Mouse (Mus musculus) hindbrain, embryonic 11.5 days (tissue): Measurements from ENCODE around the gene Cbx7. TPM values are rescaled to one million over a fixed set of nuclear protein-coding genes. Genes with fewer than 3 reads are reported as not detected.

ENCODE experiments used
- ATAC-seq: fragments of 200-750 bp; cut with Nextera tagmentation; 2 replicates; pipeline ENCODE4 v1.8.0; 2017; ENCODE audit warnings: mild to moderate bottlenecking, moderate TSS enrichment, moderate library complexity; ENCODE audit not compliant: low FRiP score
- DNase-seq: peaks from one replicate; pipeline ENCODE4 v3.0.0-alpha.2; 2015; ENCODE audit warnings: low spot score
- H3K27ac ChIP-seq: fragments of 300-500 bp; sonication (generic); 2 replicates; pipeline ENCODE4 v1.5.1; 2014; ENCODE audit warnings: mild to moderate bottlenecking, low read depth, low read length
- H3K27me3 ChIP-seq: fragments of 300-500 bp; sonication (generic); 2 replicates; pipeline ENCODE4 v1.6.1; 2014; ENCODE audit warnings: mild to moderate bottlenecking, low read length, moderate library complexity, mixed read lengths; ENCODE audit not compliant: control insufficient read depth, insufficient read depth
- H3K36me3 ChIP-seq: fragments of 300-500 bp; sonication (generic); 2 replicates; pipeline ENCODE4 v1.6.1; 2014; ENCODE audit warnings: mild to moderate bottlenecking, low read length, moderate library complexity, mixed read lengths; ENCODE audit not compliant: control insufficient read depth, insufficient read depth
- H3K4me1 ChIP-seq: fragments of 300-500 bp; sonication (generic); replicated peaks from 2 replicates; pipeline ENCODE4 v1.6.1; 2014; ENCODE audit warnings: low read length, mixed read lengths; ENCODE audit not compliant: control insufficient read depth, insufficient read depth
- H3K4me2 ChIP-seq: fragments of 300-500 bp; sonication (generic); replicated peaks from 2 replicates; pipeline ENCODE4 v1.6.1; 2014; ENCODE audit warnings: mild to moderate bottlenecking, low read depth, low read length
- H3K4me3 ChIP-seq: fragments of 300-500 bp; sonication (generic); 2 replicates; pipeline ENCODE4 v1.5.1; 2014; ENCODE audit warnings: low read depth, low read length
- H3K9ac ChIP-seq: fragments of 300-500 bp; sonication (generic); 2 replicates; pipeline ENCODE4 v1.6.1; 2014; ENCODE audit warnings: low read depth, low read length
- H3K9me3 ChIP-seq: fragments of 300-500 bp; sonication (generic); 2 replicates; pipeline ENCODE4 v1.6.1; 2016; ENCODE audit warnings: low read length; ENCODE audit not compliant: control insufficient read depth
- WGBS: fragments of 180-500 bp; shearing (Covaris S2); extraction: QIAGEN DNeasy Blood & Tissue Kit; methylation state at CpG from one replicate; pipeline ENCODE4 v1.1.7; 2014; 5-methylcytosine and 5-hydroxymethylcytosine counted together
- polyA plus RNA-seq: library from polyadenylated mRNA; unstranded; fragments of >200 nt; fragmentation: Nextera tagmentation; extraction: Ambion mirVana; gene quantifications from 2 replicates; pipeline ENCODE4 v1.2.1, GENCODE M21; 2014

Cbx7 gene
- 1.7 and 2.2 TPM in 2 replicates for polyA plus RNA-seq

DNA sequence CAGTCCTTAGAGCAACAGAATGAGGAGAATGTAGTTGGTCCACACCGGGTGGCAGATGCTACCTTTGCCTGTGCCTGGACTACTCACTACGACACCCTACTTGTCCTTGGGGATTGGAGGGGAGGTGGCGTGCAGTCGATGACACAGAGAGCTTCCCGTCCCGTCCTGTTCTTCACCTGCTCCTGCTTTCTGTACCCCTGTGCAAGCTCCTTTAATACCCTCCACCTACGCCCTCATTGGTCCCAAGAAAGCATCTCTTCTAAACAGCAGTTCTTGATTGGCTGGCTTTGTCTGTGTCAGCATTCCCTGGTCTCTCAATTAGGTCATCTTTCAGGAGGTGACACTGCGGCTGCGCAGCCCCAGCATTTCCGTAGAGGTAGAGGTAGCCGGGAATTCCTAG lies at the start of gene Cbx7:
Gene Cbx7, minus strand, starts transcription at position 180 of the 400 bp plus-strand sequence.
- ATAC-seq: no peak
- Histone ChIP-seq H3K9ac (no peak within 1 kb of the TSS), H3K9me3 (no peaks in the 10 kb centered on the region), H3K4me2 (no peak within 1 kb of the TSS), H3K27ac (no peak within 1 kb of the TSS), H3K4me1 (no peaks in the 10 kb centered on the region), H3K36me3 (no peaks in the 10 kb centered on the region), H3K4me3 (no peak within 1 kb of the TSS), H3K27me3 (no peaks in the 10 kb centered on the region)
- DNase-seq: no peak
- WGBS: 90% methylated on average over 11 of the region's 11 CpGs

DNA sequence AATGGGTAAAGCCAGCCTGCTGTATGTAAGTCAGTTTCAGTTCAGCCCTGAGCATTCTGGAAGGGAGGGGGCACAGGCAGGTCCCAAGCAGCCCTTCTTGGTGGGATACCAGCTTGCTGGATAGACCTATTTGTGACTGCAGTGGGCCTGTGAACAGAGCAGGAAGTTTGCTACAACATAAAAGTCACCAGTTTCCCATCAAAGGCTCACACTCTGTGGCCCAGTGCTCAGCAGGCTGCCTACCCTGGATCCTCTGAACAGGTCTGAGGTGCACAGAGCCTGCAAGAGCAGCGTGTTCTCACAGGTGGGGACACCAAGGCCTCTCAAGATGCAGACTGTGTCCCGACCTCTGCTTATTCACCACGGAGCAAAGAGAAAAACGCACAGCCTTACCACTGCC lies 49.6 kb upstream of the Cbx7 start:
- Histone ChIP-seq H3K9me3 (no peaks in the 10 kb centered on the region), H3K9ac (no peak overlapping the region), H3K4me2 (no peak overlapping the region), H3K27ac (no peak overlapping the region), H3K27me3 (peaks cover 12% of the 10 kb centered on the region), H3K4me3 (no peak overlapping the region), H3K4me1 (0 out of 2 replicates have a peak, but pooled peaks cover 3% of the 10 kb centered on the region), H3K36me3 (no peaks in the 10 kb centered on the region)
- DNase-seq (no peak), ATAC-seq (no peak)
- WGBS: 62% methylated on average over 4 of the region's 4 CpGs

DNA sequence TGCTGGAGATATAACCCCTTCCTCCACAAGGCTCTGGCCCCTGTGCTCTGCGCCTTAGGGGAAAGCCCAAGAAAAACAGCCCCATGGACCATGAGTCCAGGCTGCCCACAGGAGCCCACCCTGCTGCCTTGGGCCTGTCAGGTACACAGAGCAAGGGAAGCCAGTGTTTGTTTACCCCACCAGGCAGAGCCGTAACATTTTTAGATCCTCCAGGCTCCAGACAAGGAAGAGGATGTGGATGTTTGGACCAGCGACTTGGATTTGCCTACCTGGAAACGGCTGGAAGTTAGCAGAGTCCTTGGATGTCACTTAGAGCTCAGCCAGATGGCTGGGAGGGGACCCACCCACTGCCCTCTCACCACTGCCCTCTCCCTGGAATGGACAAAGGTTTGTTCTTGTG lies 48.7 kb upstream of the Cbx7 start:
- Histone ChIP-seq H3K4me1 (peaks cover 5% of the 10 kb centered on the region; the same call in 1 of the 2 replicates), H3K27me3 (peaks cover 21% of the 10 kb centered on the region), H3K9ac (no peak overlapping the region), H3K27ac (no peak overlapping the region), H3K9me3 (no peaks in the 10 kb centered on the region), H3K36me3 (no peaks in the 10 kb centered on the region), H3K4me2 (no peak overlapping the region), H3K4me3 (no peak overlapping the region)
- 67% methylated on average over 4 of the region's 4 CpGs for WGBS
- no peak for ATAC-seq
- DNase-seq: no peak

DNA sequence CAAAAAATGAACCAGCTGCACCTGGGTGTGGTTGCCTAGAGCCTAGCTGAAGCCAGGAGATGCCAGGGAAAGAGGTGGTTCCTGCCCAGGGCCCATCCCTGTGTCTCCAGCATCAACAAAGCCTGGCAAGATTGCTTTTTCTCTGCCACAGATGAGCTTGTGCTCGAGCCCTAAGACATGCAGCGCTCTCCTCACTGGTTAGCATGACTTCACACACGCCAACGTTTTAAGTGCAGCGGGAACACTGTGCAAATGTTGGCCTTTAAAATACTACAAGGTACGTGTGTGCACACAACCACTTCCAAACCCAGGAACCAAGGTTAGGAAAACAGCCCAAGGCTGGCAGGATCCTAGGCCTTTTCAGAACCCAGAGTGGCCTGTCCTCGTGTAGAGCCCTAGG lies 48.3 kb upstream of the Cbx7 start:
- no peak for ATAC-seq
- Histone ChIP-seq H3K27me3 (peaks cover 25% of the 10 kb centered on the region), H3K4me3 (no peak overlapping the region), H3K27ac (no peak overlapping the region), H3K9ac (no peak overlapping the region), H3K4me2 (no peak overlapping the region), H3K9me3 (no peaks in the 10 kb centered on the region), H3K4me1 (peaks cover 5% of the 10 kb centered on the region; the same call in 1 of the 2 replicates), H3K36me3 (no peaks in the 10 kb centered on the region)
- WGBS: 83% methylated on average over 7 of the region's 7 CpGs
- no peak for DNase-seq

DNA sequence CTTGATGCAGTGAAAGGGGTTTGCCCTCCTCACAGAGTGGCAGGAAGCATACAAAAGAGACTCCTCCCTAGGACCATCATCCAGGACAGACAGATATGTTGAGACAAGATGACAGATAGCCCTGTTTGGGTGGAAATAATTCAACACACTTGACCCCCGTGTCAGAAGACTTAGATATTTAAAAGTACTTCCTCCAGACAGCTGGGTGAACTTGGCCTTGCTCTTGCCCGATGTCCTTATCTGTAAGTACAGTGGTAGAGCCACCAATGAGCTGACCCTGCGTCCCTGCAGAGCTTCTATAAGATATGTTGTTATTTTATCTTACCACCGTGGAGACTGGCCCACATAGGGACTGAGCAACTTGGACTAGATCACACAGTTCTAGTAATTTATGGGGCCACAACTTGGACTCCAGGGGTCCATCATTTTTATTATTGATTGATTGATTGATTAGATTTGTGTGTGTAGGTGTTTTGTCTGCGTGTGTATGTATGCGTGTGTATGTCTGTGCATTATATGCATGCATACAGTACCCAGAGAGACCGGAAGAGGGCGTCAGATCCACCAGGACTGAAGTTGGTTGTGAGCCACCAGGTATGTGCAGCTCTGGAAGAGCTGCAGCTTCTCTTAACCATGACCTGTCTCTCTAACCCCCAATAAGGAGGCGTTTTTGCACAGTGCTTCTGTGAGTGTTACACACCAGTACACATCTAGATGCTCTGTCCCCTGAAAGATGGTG lies 45.8 kb upstream of the Cbx7 start:
- no peak for ATAC-seq
- H3K9ac ChIP-seq: no peak overlapping the region
- 89% methylated on average over 9 of the region's 9 CpGs for WGBS
- H3K4me2 ChIP-seq: no peak overlapping the region
- no peak for DNase-seq
- H3K27ac ChIP-seq: no peak overlapping the region
- H3K27me3 ChIP-seq: peaks cover 48% of the 10 kb centered on the region
- H3K36me3 ChIP-seq: no peaks in the 10 kb centered on the region
- H3K4me1 ChIP-seq: peaks cover 20% of the 10 kb centered on the region
- H3K4me3 ChIP-seq: no peak overlapping the region
- H3K9me3 ChIP-seq: no peaks in the 10 kb centered on the region

DNA sequence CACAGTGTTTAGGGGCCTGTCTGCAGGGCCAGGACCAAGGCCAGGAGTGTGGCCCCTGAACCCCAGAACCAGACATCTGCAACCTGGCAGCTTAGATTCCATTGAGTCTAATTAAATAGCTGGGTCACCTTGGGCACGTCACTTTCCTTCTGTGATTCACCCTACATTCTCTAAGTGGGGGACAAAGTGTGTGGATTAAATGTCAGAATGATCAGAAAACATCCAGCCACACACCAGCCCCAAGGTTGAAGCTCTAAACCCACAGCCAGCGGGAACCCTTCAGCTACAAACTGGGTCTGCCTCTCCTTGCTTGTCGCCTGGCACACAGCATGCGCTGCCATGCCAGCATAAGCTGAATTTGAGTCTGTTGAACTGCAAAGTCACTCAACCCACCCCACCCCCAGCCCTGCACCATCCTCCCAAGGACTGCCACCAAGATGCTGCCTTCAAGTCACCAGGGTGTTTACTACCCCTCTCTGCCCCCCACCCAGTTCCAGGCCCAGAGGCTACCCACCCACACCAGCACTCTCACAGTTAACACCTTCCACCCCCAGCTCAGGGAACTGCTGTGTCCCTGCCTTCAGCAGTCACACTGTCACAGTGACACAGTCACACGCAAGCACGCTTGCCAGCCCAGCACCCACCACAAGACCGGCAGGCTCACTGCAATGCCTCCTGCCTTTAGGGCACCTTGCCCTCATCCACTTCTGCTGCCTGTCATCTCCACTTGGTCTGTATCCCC lies 44.5 kb upstream of the Cbx7 start:
- Histone ChIP-seq H3K27me3 (peaks cover 57% of the 10 kb centered on the region), H3K9ac (no peak overlapping the region), H3K27ac (no peak overlapping the region), H3K4me3 (no peak overlapping the region), H3K9me3 (no peaks in the 10 kb centered on the region), H3K4me1 (peaks cover 20% of the 10 kb centered on the region), H3K36me3 (no peaks in the 10 kb centered on the region), H3K4me2 (no peak overlapping the region)
- DNase-seq (no peak), ATAC-seq (no peak)
- WGBS: 60% methylated on average over 7 of the region's 7 CpGs

DNA sequence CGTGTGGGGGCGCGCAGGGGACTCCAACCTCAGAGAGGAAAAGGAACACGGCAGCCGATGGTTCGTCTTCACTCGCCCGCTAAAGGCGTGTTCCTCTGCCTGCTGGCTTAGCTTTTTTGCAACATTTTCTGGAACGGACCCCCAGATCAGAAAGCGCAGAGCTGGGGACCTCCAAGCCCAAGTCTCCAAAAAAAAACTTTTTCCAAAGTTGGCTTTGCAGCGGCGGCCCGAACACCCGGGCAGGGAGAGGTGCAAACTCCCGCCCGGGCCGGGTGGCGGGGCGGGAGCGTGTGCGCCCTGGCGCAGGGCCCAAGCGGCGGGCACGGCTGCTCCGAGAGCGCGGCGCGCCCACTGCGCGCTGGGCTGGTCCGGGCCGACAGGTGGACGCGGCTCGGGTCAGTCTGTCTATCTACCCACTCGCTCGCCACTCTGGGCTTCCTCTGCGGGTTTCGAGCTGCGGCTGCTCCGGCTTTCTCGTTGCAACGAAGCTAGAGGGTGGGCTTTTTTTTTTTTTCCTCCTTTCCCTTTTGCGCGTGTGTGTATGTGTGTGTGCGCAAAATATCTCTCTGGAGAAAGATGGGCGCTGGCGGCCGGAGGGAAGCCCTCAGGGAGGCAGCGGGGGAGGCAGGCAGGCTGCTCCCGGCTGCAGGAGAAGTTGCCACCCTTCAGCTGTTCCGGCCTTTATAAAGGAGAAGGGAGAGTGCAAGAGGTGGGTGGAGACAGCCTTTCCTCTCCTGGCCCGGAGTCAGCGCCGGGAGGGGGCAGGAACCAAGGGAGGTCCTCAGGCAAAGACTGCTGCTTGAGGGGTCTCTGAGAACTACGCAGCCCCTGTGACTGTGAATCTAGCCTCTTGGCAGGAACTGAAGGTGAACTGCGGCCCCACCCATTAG lies 43.6 kb upstream of the Cbx7 start, which contains the start of gene Pdgfb:
Gene Pdgfb, minus strand, starts transcription at position 657 of the 890 bp plus-strand sequence.
- peak within 1 kb of the TSS; percentile 52 for H3K4me2 ChIP-seq
- DNase-seq: peak; percentile 53
- WGBS: under 1% methylated on average over 58 of the region's 60 CpGs
- H3K36me3 ChIP-seq: no peaks in the 10 kb centered on the region
- H3K4me1 ChIP-seq: peaks cover 18% of the 10 kb centered on the region
- H3K27me3 ChIP-seq: peaks cover 61% of the 10 kb centered on the region
- H3K9ac ChIP-seq: peak within 1 kb of the TSS; percentile 33; the same call in 1 of the 2 replicates
- H3K27ac ChIP-seq: no peak within 1 kb of the TSS
- H3K4me3 ChIP-seq: peak within 1 kb of the TSS; percentile 52
- no peaks in the 10 kb centered on the region for H3K9me3 ChIP-seq
- no peak for ATAC-seq

DNA sequence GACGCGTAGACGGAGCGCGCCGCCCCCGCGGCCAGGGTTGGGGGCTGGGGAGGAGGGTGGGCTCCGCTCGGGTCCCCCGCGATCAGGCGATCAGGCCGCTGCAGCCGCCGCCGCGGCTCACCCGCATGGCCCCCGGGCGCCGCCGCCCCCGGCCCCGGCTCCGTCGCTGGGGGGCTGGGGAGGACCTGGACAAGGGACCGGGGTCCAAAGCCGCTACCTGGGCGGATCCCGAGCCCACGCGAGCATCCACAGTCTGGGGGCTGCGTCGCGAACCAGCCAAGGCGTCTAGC lies 43.1 kb upstream of the Cbx7 start:
- Histone ChIP-seq H3K9ac (peak overlapping the region; percentile 33; the same call in 1 of the 2 replicates), H3K4me3 (peak overlapping the region; percentile 52), H3K27me3 (peaks cover 61% of the 10 kb centered on the region), H3K36me3 (no peaks in the 10 kb centered on the region), H3K4me2 (peak overlapping the region; percentile 52), H3K9me3 (no peaks in the 10 kb centered on the region), H3K4me1 (peaks cover 18% of the 10 kb centered on the region), H3K27ac (no peak overlapping the region)
- DNase-seq (no peak), ATAC-seq (no peak)
- WGBS: 0% methylated on average over 27 of the region's 37 CpGs
